Mouse (Mus musculus) heart, adult 2 months (tissue): ENCODE data around the gene Lrrc8c. TPM values are rescaled to one million over a fixed set of nuclear protein-coding genes. Genes with fewer than 3 reads are reported as not detected.

Experiments
- DNase-seq, 2 experiments: peaks; one replicate each; pipeline ENCODE4 v3.0.0; 2021
- H3K27ac ChIP-seq: fragments of 200-600 bp; 2 replicates; pipeline ENCODE4 v1.8.1; 2022
- H3K27me3 ChIP-seq: fragments of 200-500 bp; 2 replicates; pipeline ENCODE4 v1.6.1; 2012; ENCODE audit warnings: mild to moderate bottlenecking, low read length, inconsistent platforms, mixed read lengths; ENCODE audit not compliant: control insufficient read depth, insufficient read depth
- H3K36me3 ChIP-seq: fragments of 200-500 bp; 2 replicates; pipeline ENCODE4 v1.6.1; 2012; ENCODE audit warnings: low read length, inconsistent platforms; ENCODE audit not compliant: control insufficient read depth, insufficient read depth
- H3K4me1 ChIP-seq: fragments of 200-500 bp; 2 replicates; pipeline ENCODE4 v1.6.1; 2011; ENCODE audit warnings: low read length; ENCODE audit not compliant: control insufficient read depth, insufficient read depth
- H3K4me3 ChIP-seq: fragments of 200-600 bp; 2 replicates; pipeline ENCODE4 v1.8.1; 2022
- H3K79me2 ChIP-seq: fragments of 200-500 bp; replicated peaks from 2 replicates; pipeline ENCODE4 v1.6.1; 2012; ENCODE audit warnings: mild to moderate bottlenecking, inconsistent platforms, low read length, moderate library complexity, mixed read lengths; ENCODE audit not compliant: control insufficient read depth, insufficient read depth
- H3K9ac ChIP-seq: fragments of 200-500 bp; 2 replicates; pipeline ENCODE4 v1.6.1; 2012; ENCODE audit warnings: low read depth, mild to moderate bottlenecking, control low read depth, inconsistent platforms, low read length, mixed read lengths
- CTCF ChIP-seq: fragments of 200-600 bp; IDR thresholded peaks from 2 replicates; pipeline ENCODE4 v1.8.1; 2022; ENCODE audit warnings: antibody characterized with exemption, mild to moderate bottlenecking, moderate library complexity
- EP300 ChIP-seq: fragments of 200-500 bp; IDR thresholded peaks from 2 replicates; pipeline ENCODE4 v1.6.1; 2011; ENCODE audit warnings: low read depth, low read length, control low read depth; ENCODE audit not compliant: insufficient read depth
- POLR2A ChIP-seq: fragments of 200-500 bp; IDR thresholded peaks from 2 replicates; pipeline ENCODE4 v1.6.1; 2011; ENCODE audit warnings: mild to moderate bottlenecking, low read depth, low read length, control low read depth; ENCODE audit not compliant: insufficient read depth
- WGBS: fragments of 180-500 bp; shearing (Covaris S2); methylation state at CpG from one replicate; pipeline ENCODE4 v1.1.7; 2018; 5-methylcytosine and 5-hydroxymethylcytosine counted together
- intact Hi-C: fragments of 180-260 bp; cut with DNase I; formaldehyde crosslinking; loops from one replicate; pipeline ENCODE4 v1.15.1; 2025
- polyA plus RNA-seq: library from polyadenylated mRNA; depleted of rRNA; stranded (reverse); fragments of >200 nt; gene quantifications from 2 replicates; pipeline ENCODE4 v1.2.3, GENCODE M21; 2012; rRNA removed
- total RNA-seq, 2 experiments: library from RNA; stranded (reverse); gene quantifications; 2 replicates each; pipeline ENCODE4 v1.2.3; 2021

The Lrrc8c gene
- total and polyA plus RNA-seq, 3 experiments = 19.7 to 35.5 (median 23.5) TPM

DNA sequence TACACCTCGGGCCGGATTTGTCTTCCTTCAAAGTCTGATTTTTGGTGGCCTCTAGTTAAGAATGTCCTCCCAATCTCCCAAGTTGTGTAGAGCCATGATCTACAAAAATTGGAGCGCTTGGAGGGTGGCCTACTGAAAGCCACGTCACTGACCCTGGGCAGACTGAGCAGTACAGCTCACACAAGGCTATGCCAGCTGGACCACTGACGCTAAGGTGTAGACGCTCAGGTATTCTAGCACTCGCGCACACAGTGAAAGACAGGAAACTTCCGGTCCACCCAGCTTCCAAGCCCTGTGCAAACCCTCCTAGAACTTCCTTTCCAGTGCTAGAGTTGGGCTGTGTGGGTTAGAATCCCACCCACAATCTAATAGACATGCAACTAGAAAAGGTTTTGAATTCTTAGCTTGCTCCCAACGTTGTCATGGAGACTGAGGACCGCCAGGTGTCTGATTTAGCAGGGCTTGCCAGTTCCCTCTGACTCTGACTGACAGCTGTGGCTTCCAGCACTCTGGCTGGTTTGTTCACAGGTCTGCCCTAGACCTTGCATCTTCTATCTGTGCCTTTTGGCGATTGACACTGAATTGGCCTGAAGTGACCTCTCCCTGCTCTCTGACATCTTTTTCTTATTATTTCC is 136.0 kb downstream of the Lrrc8c start:
- DNase-seq = no peak
- H3K27me3 ChIP-seq = no peaks in the 10 kb centered on the region
- TF ChIP-seq POLR2A = no peak
- TF ChIP-seq CTCF = no peak
- no peak for TF ChIP-seq EP300
- no peak overlapping the region for H3K9ac ChIP-seq
- peaks cover 5% of the 10 kb centered on the region for H3K4me1 ChIP-seq
- intact Hi-C loops = no loop called here
- 69% methylated on average over 12 of the region's 12 CpGs for WGBS
- H3K27ac ChIP-seq = no peak overlapping the region
- no peaks in the 10 kb centered on the region for H3K79me2 ChIP-seq
- no peaks in the 10 kb centered on the region for H3K36me3 ChIP-seq
- no peak overlapping the region for H3K4me3 ChIP-seq

DNA sequence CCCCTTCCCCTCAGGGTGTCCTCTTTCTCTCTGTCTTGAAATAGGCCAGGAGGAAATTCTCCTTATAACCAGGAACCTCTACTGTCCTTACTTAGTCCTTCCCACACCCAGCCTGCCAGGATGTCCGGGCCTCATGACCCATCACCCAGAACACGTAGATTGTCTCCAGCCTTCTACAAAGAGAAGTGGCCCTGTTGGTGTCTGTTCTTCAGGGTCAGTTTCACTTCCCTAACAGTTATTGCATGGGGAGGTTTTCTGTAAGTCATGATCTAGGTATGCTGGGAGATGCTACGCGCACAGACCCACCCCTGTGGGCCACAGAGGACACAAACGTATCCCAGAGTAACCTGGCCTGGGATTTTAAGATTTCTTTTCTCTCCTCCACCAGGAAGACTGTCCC is 142.7 kb downstream of the Lrrc8c start:
- Histone ChIP-seq H3K36me3 (no peaks in the 10 kb centered on the region), H3K27me3 (no peaks in the 10 kb centered on the region), H3K4me1 (no peaks in the 10 kb centered on the region), H3K9ac (no peak overlapping the region), H3K27ac (no peak overlapping the region), H3K79me2 (no peaks in the 10 kb centered on the region), H3K4me3 (no peak overlapping the region)
- intact Hi-C loops = no loop called here
- WGBS = 79% methylated on average over 5 of the region's 5 CpGs
- TF ChIP-seq EP300 = no peak
- no peak for TF ChIP-seq CTCF
- TF ChIP-seq POLR2A = no peak
- DNase-seq = no peak

Other genes starting within 250 kb of the Lrrc8c start
- gene Gm43302, start 225.7 kb upstream of the Lrrc8c start, total RNA-seq = 1 to 10 TPM in 1 of 2 experiments, under 1 TPM in 1; 0.25 to 1.9 TPM
- 3.0 and 4.5 TPM in 2 replicates for gene Gm43302, start 225.7 kb upstream of the Lrrc8c start, polyA plus RNA-seq
- 10 to 100 TPM; 14.3 to 22.0 TPM for gene Gbp6, start 225.7 kb upstream of the Lrrc8c start, total RNA-seq
- gene Gbp6, start 225.7 kb upstream of the Lrrc8c start, polyA plus RNA-seq = 4.9 and 5.9 TPM in 2 replicates
- 1 to 10 TPM; 4.4 to 5.0 TPM for gene Lrrc8b, start 103.6 kb upstream of the Lrrc8c start, total RNA-seq
- gene Lrrc8b, start 103.6 kb upstream of the Lrrc8c start, polyA plus RNA-seq = 2.9 and 4.3 TPM in 2 replicates
- 1 to 10 TPM; 8.0 to 8.8 TPM for gene Lrrc8d, start 180.6 kb downstream of the Lrrc8c start, total RNA-seq
- 4.3 and 5.2 TPM in 2 replicates for gene Lrrc8d, start 180.6 kb downstream of the Lrrc8c start, polyA plus RNA-seq